Mouse (Mus musculus) embryonic fibroblast, embryonic 13.5 days (primary cell): ENCODE measurements at regions not wholly inside any gene's neighbourhood (a gene's known extent, or its start where the extent isn't known, plus 50 kb on each side); places are given as distances from the start of the nearest gene placed in this dataset.

Experiments used
- H3K27ac ChIP-seq: 2 replicates; pipeline ENCODE4 v1.5.1; 2012; ENCODE audit warnings: low read length, control low read depth, inconsistent platforms; ENCODE audit not compliant: insufficient read depth
- H3K4me1 ChIP-seq: 2 replicates; pipeline ENCODE4 v1.6.1; 2011; ENCODE audit warnings: low read length; ENCODE audit not compliant: control insufficient read depth, insufficient read depth
- H3K4me3 ChIP-seq: 2 replicates; pipeline ENCODE4 v1.5.1; 2011; ENCODE audit warnings: mild to moderate bottlenecking, control low read depth, low read length; ENCODE audit not compliant: insufficient read depth
- CTCF ChIP-seq: IDR thresholded peaks from 2 replicates; pipeline ENCODE4 v1.5.1; 2011; ENCODE audit warnings: mild to moderate bottlenecking, control low read depth, low read length, moderate library complexity, borderline replicate concordance; ENCODE audit not compliant: insufficient read depth
- POLR2A ChIP-seq: IDR thresholded peaks from 2 replicates; pipeline ENCODE4 v1.6.1; 2011; ENCODE audit warnings: low read depth, mild to moderate bottlenecking, control low read depth, low read length, moderate library complexity

- no peak overlapping the region for H3K4me3 ChIP-seq
- no peak for TF ChIP-seq POLR2A
- no peak for TF ChIP-seq CTCF
- no peak overlapping the region for H3K27ac ChIP-seq
- no peaks in the 10 kb centered on the region for H3K4me1 ChIP-seq
Measured at GRCm38 (mm10) chr3:102386091-102386490, 83.6 kb upstream of the Ngf start.

DNA sequence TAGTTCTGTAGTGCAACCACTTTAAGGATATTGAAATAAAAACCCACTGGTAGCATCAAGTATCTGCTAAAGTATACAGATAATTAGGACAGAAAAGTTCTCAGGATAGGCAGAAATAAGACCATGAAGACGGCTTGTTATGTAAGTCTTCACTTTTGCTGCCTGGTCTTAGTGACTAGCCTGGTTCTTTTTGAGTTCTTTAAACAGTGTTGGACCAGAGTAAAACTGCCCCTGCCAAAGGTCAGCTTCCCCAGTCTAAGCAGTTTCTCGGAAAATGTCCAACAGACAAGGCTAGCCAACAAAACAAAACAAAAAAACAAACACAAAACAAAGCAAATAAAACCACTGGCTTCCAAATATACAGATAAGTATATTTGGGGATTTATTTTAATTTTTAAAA, 85.1 kb upstream of the Ngf start:
- H3K27ac ChIP-seq: no peak overlapping the region
- TF ChIP-seq CTCF: no peak
- TF ChIP-seq POLR2A: no peak
- H3K4me1 ChIP-seq: no peaks in the 10 kb centered on the region
- no peak overlapping the region for H3K4me3 ChIP-seq

- no peaks in the 10 kb centered on the region for H3K4me1 ChIP-seq
- H3K4me3 ChIP-seq: no peak overlapping the region
- H3K27ac ChIP-seq: no peak overlapping the region
- TF ChIP-seq POLR2A (no peak), CTCF (no peak)
Measured at GRCm38 (mm10) chr3:102383671-102384070, 86.0 kb upstream of the Ngf start.

DNA sequence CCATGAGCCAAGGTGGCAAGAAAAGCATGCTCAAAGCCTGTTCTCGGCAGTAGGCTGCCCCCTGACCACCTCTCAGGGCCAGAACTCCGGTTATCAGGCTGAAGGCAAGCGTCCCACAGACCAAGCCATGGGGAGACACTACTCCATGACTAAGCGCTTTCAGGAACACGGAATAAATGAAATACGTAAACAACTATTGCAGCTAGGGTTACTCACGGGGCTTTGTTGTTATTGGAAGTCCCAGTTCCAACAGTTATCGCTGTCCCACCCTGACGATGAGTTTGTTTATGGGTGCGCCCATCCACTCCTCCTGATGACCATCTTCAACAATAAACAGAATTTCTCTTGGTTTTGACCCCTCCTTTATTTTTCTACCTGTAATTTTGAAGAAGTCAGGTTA, 88.0 kb upstream of the Ngf start:
- H3K4me1 ChIP-seq: no peaks in the 10 kb centered on the region

GRCm38 (mm10) chr3:102374381-102375060, 95.2 kb upstream of the Ngf start:
- H3K27ac ChIP-seq: peak overlapping the region; percentile 80; the same call in 1 of the 2 replicates
- H3K4me1 ChIP-seq: peaks cover 12% of the 10 kb centered on the region
- TF ChIP-seq POLR2A: no peak
- no peak for TF ChIP-seq CTCF
- no peak overlapping the region for H3K4me3 ChIP-seq

More for the DNA sequence above, 88.0 kb upstream of the Ngf start:
- Histone ChIP-seq H3K27ac (no peak overlapping the region), H3K4me3 (no peak overlapping the region)
- TF ChIP-seq POLR2A (no peak), CTCF (no peak)

DNA sequence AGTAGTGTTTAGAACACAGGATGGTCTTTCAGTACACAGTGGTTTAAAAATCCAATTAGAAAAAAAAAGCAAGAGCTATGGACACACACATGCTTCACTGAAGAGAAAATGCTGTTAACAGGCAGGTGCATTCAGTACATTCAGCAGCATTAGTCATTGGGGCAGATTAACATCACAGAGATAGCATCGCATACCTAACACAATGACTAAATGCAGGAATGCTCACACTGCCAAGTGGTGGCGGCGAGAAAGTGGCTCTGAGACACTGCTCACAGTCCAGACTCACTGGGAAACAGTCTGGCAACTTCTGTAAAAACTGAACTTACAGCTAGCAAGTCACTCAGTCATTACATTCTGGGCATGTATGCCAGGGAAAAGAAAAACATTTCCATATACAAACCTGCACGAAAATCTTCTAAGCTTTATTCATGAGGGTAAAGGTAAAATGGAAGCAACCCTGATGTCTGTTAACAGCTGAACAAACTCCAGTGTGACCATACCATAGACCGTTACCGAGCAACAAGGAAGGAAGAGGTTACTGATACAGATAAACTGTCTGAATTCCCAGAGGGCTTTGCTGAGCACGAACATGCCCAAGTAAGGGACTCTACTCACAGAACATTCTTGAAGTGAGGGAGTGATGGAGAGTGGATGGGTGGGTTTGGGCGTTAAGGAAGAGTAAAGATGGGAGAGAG, 97.4 kb upstream of the Ngf start:
- TF ChIP-seq POLR2A (no peak), CTCF (no peak)
- Histone ChIP-seq H3K4me1 (peaks cover 18% of the 10 kb centered on the region), H3K4me3 (no peak overlapping the region), H3K27ac (peak overlapping the region; percentile 79)

DNA sequence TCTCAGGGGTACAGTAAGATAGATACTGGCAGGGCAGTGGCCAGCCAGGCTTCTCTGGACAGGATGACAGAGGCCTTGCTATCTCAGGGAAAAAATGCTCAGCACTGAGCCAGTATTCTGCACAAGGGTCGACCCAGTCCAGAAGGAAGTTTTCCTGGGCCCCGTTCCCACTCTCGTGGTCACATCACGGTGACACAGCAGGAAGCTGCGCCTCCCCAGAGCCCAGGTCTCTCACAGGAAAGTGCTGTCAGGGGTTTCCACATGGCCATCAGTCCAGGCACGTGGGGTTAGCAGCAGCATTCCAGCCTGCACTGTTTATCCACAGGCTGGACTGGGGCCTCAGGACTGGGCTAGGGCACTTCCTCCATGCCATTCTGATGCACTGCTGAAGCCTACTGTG, 103.5 kb upstream of the Ngf start:
- no peak for TF ChIP-seq POLR2A
- no peak for TF ChIP-seq CTCF
- no peak overlapping the region for H3K4me3 ChIP-seq
- H3K27ac ChIP-seq: peak overlapping the region; percentile 60; the same call in 1 of the 2 replicates
- peaks cover 12% of the 10 kb centered on the region for H3K4me1 ChIP-seq

GRCm38 (mm10) chr3:102364326-102364935, 105.3 kb upstream of the Ngf start:
- Histone ChIP-seq H3K4me3 (no peak overlapping the region), H3K27ac (peak overlapping the region; percentile 99), H3K4me1 (peaks cover 12% of the 10 kb centered on the region)
- no peak for TF ChIP-seq CTCF
- TF ChIP-seq POLR2A: no peak; the same call in 1 of the 2 replicates

- Histone ChIP-seq H3K27ac (no peak overlapping the region), H3K4me1 (peaks cover 6% of the 10 kb centered on the region; the same call in 1 of the 2 replicates), H3K4me3 (no peak overlapping the region)
- TF ChIP-seq CTCF (no peak), POLR2A (no peak)
Measured at GRCm38 (mm10) chr3:102360732-102361280, 108.9 kb upstream of the Ngf start.

GRCm38 (mm10) chr3:102358801-102359200, 110.9 kb upstream of the Ngf start:
- no peak for TF ChIP-seq CTCF
- TF ChIP-seq POLR2A: no peak
- Histone ChIP-seq H3K27ac (no peak overlapping the region), H3K4me3 (no peak overlapping the region), H3K4me1 (peaks cover 12% of the 10 kb centered on the region)
